In genomic region chr4:132983664-132984512, GRCm38 (mm10) we compare ENCODE assay signal across 9 mouse cellular contexts. TPM values are rescaled to one million over a fixed set of nuclear protein-coding genes. Genes with fewer than 3 reads are reported as not detected.
A peak's percentile ranks its signal among the peaks of the same experiment; 100 is the strongest.
DNase-seq lines count a peak whose midpoint lies in the region; ATAC-seq lines count a peak whose summit lies in the region.
"Had no signal": no experiment of that assay in that cellular context is flagged by ENCODE, and none has a peak within 500 bp of the region (broad histone marks: within the 10 kb centered on the region; RNA-seq: fewer than 3 reads in every experiment).

No protein-coding gene starts in this region.

- DNase-seq in kidney, adult 8-10 months, result no peak
- peak; percentile 85 for DNase-seq in ZHBTc4 (ENCODE audit: low read depth, low spot score)
- DNase-seq in forebrain, embryonic 11.5 days (ENCODE audit: low spot score), result peak; percentile 71
- DNase-seq in c-Kit-positive CD71-positive TER-119-positive erythroid progenitor cells, embryonic 14.5 days (ENCODE audit: low spot score), result no peak
- DNase-seq: liver, embryonic 13.5 days had no signal

- 57% methylated on average over 7 of the region's 7 CpGs for WGBS in kidney, embryonic 15.5 days
- WGBS in forebrain, embryonic 11.5 days, result 48% methylated on average over 7 of the region's 7 CpGs
- WGBS in limb, embryonic 13.5 days, result 47% methylated on average over 7 of the region's 7 CpGs
- WGBS in stomach, embryonic 14.5 days, result 46% methylated on average over 7 of the region's 7 CpGs

- H3K9ac ChIP-seq in kidney, embryonic 15.5 days, result no peak overlapping the region
- peak overlapping the region; percentile 17; the same call in 1 of the 2 replicates for H3K9ac ChIP-seq in forebrain, embryonic 11.5 days (ENCODE audit: low read length)
- H3K9ac ChIP-seq in limb, embryonic 13.5 days, result peak overlapping the region; percentile 39; the same call in 1 of the 2 replicates
- H3K9ac ChIP-seq in stomach, embryonic 14.5 days (replicated peaks; ENCODE audit: low read depth, low read length), result no peak overlapping the region
- H3K9ac ChIP-seq: liver, embryonic 13.5 days had no signal

- 0 out of 2 replicates have a peak, but pooled peaks cover 4% of the 10 kb centered on the region for H3K27me3 ChIP-seq in kidney, embryonic 15.5 days
- no peaks in the 10 kb centered on the region for H3K27me3 ChIP-seq in forebrain, embryonic 11.5 days (ENCODE audit: control insufficient read depth, insufficient read depth, low read length)
- no peaks in the 10 kb centered on the region for H3K27me3 ChIP-seq in limb, embryonic 13.5 days
- no peaks in the 10 kb centered on the region for H3K27me3 ChIP-seq in stomach, embryonic 14.5 days (ENCODE audit: control insufficient read depth, insufficient read depth, low read length)

- H3K9me3 ChIP-seq in kidney, embryonic 15.5 days (replicated peaks), result no peaks in the 10 kb centered on the region
- H3K9me3 ChIP-seq in forebrain, embryonic 11.5 days (ENCODE audit: control insufficient read depth, low read length), result no peaks in the 10 kb centered on the region
- H3K9me3 ChIP-seq in limb, embryonic 13.5 days, result no peaks in the 10 kb centered on the region
- no peaks in the 10 kb centered on the region for H3K9me3 ChIP-seq in stomach, embryonic 14.5 days (ENCODE audit: control insufficient read depth, low read depth, low read length)
- H3K9me3 ChIP-seq: liver, embryonic 13.5 days had no signal

- no peaks in the 10 kb centered on the region for H3K36me3 ChIP-seq in kidney, embryonic 15.5 days
- H3K36me3 ChIP-seq in forebrain, embryonic 11.5 days (ENCODE audit: control insufficient read depth, insufficient read depth, low read length), result no peaks in the 10 kb centered on the region
- no peaks in the 10 kb centered on the region for H3K36me3 ChIP-seq in limb, embryonic 13.5 days
- H3K36me3 ChIP-seq in stomach, embryonic 14.5 days (ENCODE audit: control insufficient read depth, insufficient read depth, low read length), result no peaks in the 10 kb centered on the region
- H3K36me3 ChIP-seq: liver, embryonic 13.5 days had no signal

- no peak overlapping the region for H3K4me2 ChIP-seq in kidney, embryonic 15.5 days
- H3K4me2 ChIP-seq in forebrain, embryonic 11.5 days (ENCODE audit: low read depth, low read length, severe bottlenecking), result no peak overlapping the region
- H3K4me2 ChIP-seq in limb, embryonic 13.5 days (replicated peaks), result no peak overlapping the region
- no peak overlapping the region for H3K4me2 ChIP-seq in stomach, embryonic 14.5 days (replicated peaks; ENCODE audit: low read depth, low read length)
- H3K4me2 ChIP-seq: liver, embryonic 13.5 days had no signal

- ATAC-seq in kidney, embryonic 15.5 days (replicated peaks; ENCODE audit: low FRiP score), result no peak
- ATAC-seq in forebrain, embryonic 11.5 days (replicated peaks; ENCODE audit: low FRiP score), result no peak
- peak; percentile 66; the same call in 1 of the 2 replicates for ATAC-seq in limb, embryonic 13.5 days (ENCODE audit: low FRiP score, low read depth)
- ATAC-seq in stomach, embryonic 14.5 days (ENCODE audit: insufficient number of reproducible peaks, insufficient read depth, low FRiP score, low read depth), result no peak
- ATAC-seq in granulocyte monocyte progenitor cell, adult 5-6 weeks (replicated peaks; ENCODE audit: poor library complexity, severe bottlenecking), result no peak

- H3K4me3 ChIP-seq in kidney, embryonic 15.5 days (replicated peaks), result no peak overlapping the region
- H3K4me3 ChIP-seq in forebrain, embryonic 11.5 days (ENCODE audit: low read depth, low read length), result no peak overlapping the region
- H3K4me3 ChIP-seq in limb, embryonic 13.5 days, result no peak overlapping the region
- no peak overlapping the region for H3K4me3 ChIP-seq in stomach, embryonic 14.5 days (ENCODE audit: low read depth, low read length)
- H3K4me3 ChIP-seq: liver, embryonic 13.5 days had no signal

- H3K27ac ChIP-seq in kidney, embryonic 15.5 days, result peak overlapping the region; percentile 74
- H3K27ac ChIP-seq in forebrain, embryonic 11.5 days (ENCODE audit: low read depth, low read length), result peak overlapping the region; percentile 63
- H3K27ac ChIP-seq in limb, embryonic 13.5 days, result peak overlapping the region; percentile 82
- H3K27ac ChIP-seq in stomach, embryonic 14.5 days (ENCODE audit: low read length), result peak overlapping the region; percentile 64
- H3K27ac ChIP-seq: liver, embryonic 13.5 days had no signal

- peaks cover 25% of the 10 kb centered on the region for H3K4me1 ChIP-seq in kidney, embryonic 15.5 days
- H3K4me1 ChIP-seq in forebrain, embryonic 11.5 days (replicated peaks; ENCODE audit: control insufficient read depth, insufficient read depth, low read length), result peaks cover 3% of the 10 kb centered on the region; the same call in 1 of the 2 replicates
- peaks cover 24% of the 10 kb centered on the region for H3K4me1 ChIP-seq in limb, embryonic 13.5 days
- H3K4me1 ChIP-seq in stomach, embryonic 14.5 days (ENCODE audit: control insufficient read depth, insufficient read depth, low read length), result peaks cover 7% of the 10 kb centered on the region

RNA-seq across cellular contexts. Expression of gene Fgr, which starts 10.0 kb away (rescaled TPM):
- polyA plus RNA-seq in kidney, embryonic 15.5 days (2015; fragmentation: Nextera tagmentation; extraction: Ambion mirVana), result 0.63 and 0.81 TPM in 2 replicates
- polyA plus RNA-seq in forebrain, embryonic 11.5 days (2014; fragmentation: Nextera tagmentation; extraction: Ambion mirVana), result 0.13 TPM in 1 of 2 replicates, not detected in the other
- 0.19 and 0.26 TPM in 2 replicates for polyA plus RNA-seq in limb, embryonic 13.5 days (2015; fragmentation: Nextera tagmentation; extraction: Ambion mirVana)
- polyA plus RNA-seq in stomach, embryonic 14.5 days (2014; fragmentation: Nextera tagmentation; extraction: Ambion mirVana), result 0.13 and 0.19 TPM in 2 replicates
- not detected in 2 replicates for total RNA-seq in granulocyte monocyte progenitor cell, adult 5-6 weeks (2014; fragmentation: Nextera tagmentation)
- total RNA-seq in granulocyte monocyte progenitor cell, adult 5-6 weeks (2017), result 0.99 and 2.4 TPM in 2 replicates

RNA-seq across cellular contexts. Expression of gene Ahdc1, which starts 27.2 kb away (rescaled TPM):
- 7.4 and 10.1 TPM in 2 replicates for polyA plus RNA-seq in kidney, embryonic 15.5 days (2015; fragmentation: Nextera tagmentation; extraction: Ambion mirVana)
- polyA plus RNA-seq in forebrain, embryonic 11.5 days (2014; fragmentation: Nextera tagmentation; extraction: Ambion mirVana), result 5.5 and 7.5 TPM in 2 replicates
- 11.3 and 11.5 TPM in 2 replicates for polyA plus RNA-seq in limb, embryonic 13.5 days (2015; fragmentation: Nextera tagmentation; extraction: Ambion mirVana)
- polyA plus RNA-seq in stomach, embryonic 14.5 days (2014; fragmentation: Nextera tagmentation; extraction: Ambion mirVana), result 10.3 and 10.7 TPM in 2 replicates
- total RNA-seq in granulocyte monocyte progenitor cell, adult 5-6 weeks (2014; fragmentation: Nextera tagmentation), result 1.3 and 4.7 TPM in 2 replicates
- 0.26 and 0.93 TPM in 2 replicates for total RNA-seq in granulocyte monocyte progenitor cell, adult 5-6 weeks (2017)

Comparison
In these comparisons a context has a peak if more than half of its experiments do, and no peak if none do; other contexts are left out.
1. H3K9ac ChIP-seq: peak in forebrain, embryonic 11.5 days (single experiment) and limb, embryonic 13.5 days (single experiment); none in kidney, embryonic 15.5 days (single experiment) and stomach, embryonic 14.5 days (single experiment).
2. DNase-seq: peak in ZHBTc4 (single experiment) and forebrain, embryonic 11.5 days (single experiment); none in kidney, adult 8-10 months (0 of 2) and c-Kit-positive CD71-positive TER-119-positive erythroid progenitor cells, embryonic 14.5 days (single experiment).
3. Peak in every context shown above with its lines, with median percentiles within 50 percentile points of each other: H3K27ac ChIP-seq.